Mouse (Mus musculus) embryo, embryonic 10.5 days (tissue): Measurements from ENCODE around the gene Chrnb1.
A peak's percentile ranks its signal among the peaks of the same experiment; 100 is the strongest.

ENCODE experiments used
- DNase-seq: peaks from one replicate; pipeline ENCODE4 v3.0.0-alpha.2; 2015; ENCODE audit warnings: low spot score

Gene Chrnb1

DNA sequence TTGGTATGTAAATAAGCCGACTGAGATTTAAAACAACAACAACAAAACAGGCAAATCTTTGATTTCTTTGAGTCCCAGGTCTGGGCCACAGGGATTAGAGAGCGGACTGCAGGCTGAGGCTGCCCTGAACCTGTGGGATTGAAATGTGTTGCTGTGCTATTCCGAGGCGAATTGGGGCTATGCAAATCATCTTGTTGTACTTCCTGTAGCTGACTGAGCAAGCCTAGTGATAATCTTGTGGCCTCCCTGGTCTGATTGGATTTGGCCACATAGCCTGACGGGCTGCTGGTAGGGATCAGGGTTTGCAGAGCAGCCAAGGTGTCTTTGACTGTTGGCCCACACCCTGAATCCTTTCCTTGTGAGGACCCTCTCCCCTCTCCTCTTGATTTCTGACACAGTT is 20.8 kb downstream of the Chrnb1 start:
- DNase-seq = no peak

DNA sequence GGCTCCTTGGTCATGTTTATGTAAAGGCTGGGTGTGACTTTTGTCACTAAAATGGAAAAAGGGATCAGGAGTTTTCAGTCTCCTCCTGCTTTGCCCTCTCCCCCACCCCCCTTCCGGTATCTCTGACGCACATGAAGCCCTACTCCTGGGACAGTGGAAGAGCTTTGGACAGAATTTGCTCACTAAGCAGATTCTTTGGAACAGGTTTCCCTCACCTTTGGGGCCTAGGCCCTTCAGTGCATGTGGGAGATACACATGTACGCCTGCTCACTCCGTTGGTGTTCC is 28.2 kb downstream of the Chrnb1 start:
- DNase-seq = no peak

DNA sequence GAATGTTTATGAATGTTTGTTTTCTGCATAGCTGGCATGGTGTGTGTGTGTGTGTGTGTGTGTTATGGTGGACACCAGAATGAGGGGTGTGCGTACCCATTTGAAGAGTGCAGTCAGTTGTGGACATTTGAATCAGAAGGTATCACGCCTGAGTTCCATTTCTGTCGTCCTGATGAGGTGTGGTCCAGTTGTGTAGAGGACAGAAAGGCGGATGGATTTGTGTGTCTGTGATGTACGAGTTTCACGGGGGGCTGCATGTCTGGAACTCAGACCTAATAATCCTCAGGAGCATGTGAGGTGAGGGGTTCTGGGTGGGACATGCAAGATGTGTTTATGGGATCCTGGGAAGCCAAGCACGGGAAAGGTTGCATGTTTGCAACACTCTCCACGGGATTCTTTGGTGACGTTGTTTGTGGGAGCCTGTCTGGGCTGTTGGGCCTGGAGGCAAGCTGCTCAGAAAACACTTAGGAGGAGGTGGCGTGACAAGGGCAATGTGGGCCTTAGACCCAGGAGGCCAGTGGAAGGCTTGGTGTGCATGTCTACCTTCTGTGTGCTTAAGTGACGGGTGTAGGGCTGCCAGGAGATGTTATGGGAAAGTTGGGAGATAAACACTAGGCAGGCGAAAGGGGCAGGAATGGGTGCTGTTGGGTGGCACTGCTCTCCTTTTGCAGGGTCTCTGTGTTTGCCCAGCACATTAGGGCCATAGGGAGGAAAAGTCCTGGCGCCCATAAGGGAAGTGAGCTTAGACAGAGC is 28.7 kb downstream of the Chrnb1 start:
- no peak for DNase-seq

DNA sequence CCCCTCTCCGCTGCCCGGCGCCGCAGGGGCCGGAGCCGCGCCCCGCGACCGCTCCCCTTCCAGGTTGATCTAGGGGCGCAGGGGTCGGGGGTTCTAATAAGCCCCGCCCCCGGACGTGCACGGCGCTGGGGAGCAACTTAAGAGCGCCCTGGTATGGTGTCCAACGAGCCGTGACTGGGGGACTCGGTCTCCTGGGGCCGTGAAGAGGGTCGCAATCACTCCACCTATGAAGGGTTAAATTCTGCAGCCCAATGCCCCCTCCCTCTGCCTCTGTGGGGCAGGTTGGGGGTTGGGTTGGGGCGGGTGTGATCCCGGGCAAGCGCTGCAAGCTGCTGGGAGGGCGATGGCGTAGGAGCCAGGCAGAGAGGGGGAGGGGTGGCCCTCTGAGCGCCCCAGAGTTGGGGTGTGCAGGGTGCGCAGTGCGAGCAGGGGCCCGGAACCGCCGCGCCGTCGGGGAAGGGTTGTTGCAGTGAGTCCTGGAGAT is 29.6 kb downstream of the Chrnb1 start:
- DNase-seq = peak; percentile 61

DNA sequence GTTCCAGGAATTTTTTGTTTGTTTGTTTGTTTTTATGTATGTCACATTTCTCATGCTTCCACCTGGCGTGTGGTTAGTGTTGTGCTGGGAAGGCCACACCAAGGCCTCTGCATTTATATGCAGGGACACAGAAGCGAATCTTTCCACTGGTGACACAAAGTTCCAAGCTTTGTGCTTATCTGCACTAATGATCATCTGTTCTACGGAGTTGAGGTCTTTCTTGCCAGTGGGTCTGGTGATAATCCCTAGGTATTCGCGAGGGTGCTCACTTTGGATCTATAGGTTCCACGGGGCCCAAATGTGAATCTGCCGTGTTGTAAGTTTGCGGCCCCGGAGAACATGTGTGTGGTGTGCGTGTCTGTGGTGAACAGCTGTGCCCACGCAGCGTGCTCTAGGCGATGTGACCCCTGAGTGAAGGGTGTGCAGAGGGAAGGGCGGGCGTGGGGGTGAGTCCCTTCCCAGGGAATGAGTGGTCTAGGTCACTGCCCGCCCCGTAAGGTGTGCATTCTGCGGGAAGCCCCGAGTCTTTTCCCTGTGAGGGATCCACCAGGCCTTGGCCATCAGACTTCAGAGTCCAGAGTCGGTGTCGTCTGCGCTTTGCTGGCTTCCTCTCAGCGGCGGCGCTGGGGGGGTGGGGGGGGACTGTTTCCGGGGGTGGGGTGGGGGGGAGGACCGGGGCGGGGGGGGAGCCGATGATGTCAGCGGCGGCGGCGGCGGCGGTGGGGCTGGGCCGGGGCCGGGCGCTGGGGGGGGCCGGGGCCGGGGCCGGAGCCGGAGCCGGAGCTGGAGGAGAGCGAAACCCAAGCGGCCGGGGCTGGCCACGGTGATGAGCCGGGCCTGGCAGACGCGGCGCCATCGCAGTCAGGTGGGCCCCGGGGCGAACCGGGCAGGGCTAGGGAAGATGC is 30.3 kb downstream of the Chrnb1 start, which contains the start of gene Zbtb4:
Zbtb4 (plus strand) TSS at position 692 of the 905 bp plus-strand sequence.
- peak; percentile 39 for DNase-seq

DNA sequence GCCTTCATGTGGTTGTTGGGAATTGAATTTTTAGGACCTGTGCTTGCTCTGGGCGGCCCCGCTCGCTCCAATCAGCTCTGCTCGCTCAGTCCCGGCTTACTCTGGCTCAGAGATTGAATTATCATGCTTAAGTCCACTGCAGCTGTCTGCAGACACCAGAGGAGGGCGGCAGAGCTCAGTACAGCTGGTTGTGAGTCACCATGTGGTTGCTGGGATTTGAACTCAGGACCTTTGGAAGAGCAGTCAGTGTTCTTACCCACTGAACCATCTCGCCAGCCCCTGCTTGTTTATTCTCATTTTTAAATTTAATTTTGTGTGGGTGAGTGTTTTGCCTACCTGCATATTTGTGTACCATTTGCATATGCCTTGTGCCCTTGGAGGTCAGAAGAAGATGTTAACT is 32.2 kb downstream of the Chrnb1 start:
- no peak for DNase-seq

DNA sequence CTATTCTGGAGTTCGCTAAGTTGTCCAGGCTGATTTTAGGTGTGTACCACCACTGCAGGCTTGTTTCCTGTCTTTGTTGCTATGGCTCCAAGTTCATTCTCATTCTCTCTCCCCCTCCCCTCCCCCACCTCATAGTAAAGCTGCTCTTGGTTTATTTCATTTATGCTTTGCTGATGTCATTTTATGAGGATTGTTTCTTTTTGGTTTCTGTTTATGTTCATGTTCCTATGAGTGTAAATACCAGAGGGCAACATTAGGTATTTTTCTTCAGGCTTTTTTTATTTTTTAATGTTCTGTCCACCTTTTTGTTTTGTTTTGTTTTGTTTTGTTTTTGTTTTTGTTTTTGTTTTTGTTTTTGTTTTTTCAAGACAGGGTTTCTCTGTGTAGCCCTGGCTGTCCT is 33.9 kb downstream of the Chrnb1 start, which contains the start of gene Slc35g3:
Slc35g3 (minus strand) TSS at position 101 of the 400 bp plus-strand sequence.
- no peak for DNase-seq

DNA sequence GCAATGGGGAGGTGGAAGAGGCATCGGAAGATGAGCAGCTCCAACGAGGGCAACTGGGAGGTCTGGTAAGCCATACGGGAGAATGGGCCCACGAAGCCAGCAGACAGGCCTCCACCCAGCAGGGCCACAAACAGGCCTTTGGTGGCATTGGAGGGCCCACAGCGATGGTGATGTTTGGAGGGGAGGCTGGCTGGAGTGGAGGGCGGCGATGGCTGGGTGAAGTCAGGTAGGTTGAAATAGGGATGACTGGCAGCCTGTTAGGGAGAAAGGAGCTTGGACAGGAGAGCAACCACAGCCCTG is 34.9 kb downstream of the Chrnb1 start:
- no peak for DNase-seq

DNA sequence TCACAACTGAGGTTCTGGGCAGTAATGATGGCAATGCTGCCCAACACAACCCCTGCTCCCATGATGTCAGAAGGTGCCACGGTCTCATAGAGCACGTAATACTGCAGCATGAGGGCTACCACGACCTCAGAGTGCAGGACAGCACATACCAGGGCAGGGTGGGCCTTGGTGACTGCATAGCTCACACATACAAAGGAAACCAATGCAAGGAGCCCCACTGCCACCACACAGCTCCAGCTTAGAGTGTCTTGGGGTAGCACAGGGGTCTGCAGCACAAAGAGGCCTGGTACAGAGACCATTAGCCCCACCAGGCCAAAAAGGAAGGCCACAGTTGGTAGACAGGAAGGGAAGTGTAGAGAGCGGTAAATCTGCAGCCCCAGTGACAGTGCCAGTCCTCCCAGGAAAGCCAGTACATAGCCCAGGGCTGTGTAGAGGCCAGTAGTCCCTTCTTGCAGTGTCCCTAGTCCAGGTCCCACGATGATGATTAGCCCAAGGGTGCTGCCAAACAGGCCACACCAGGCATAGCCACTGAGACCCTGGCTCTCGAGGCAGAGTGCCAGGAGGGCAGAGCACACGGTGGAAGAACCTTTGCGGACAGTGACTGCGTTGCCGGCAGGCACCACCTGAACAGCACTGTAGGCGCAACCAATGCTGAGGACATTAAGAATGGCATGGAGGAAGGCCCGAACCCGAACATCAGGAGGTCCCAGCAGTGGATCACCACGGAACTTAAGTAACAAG is 35.4 kb downstream of the Chrnb1 start:
- no peak for DNase-seq

DNA sequence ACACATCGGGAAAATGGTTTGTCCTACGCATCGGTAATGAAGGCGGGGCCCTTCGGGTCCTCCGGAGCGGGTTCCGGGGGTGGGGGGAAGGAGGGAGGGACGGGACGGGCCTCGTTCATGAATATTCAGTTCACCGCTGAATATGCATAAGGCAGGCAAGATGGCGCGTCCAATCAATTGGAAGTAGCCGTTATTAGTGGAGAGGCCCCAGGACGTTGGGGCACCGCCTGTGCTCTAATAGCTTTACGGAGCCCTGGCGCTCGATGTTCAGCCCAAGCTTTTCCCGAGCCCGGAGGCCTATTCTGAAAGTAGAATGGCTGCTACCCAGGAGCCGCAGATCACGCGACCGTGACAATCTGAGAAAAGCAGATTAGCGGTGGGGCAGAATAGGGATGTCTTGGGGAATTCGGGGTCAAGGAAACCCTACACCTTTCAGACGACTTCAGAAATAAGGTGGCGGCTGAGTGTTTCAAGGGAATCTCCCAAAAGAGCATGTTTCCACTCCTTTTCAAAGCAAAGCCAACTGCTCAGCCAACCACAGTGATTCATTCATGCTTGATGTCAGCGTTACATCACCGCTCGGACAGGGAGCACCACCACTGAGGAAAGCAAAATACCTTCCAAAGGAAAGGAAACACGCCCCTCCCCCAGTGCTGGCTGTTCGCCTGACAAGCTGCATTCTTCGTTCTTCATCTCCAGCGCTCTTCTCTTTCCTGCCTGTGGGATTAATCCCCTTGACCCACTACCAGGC is 36.6 kb downstream of the Chrnb1 start:
- peak; percentile 96 for DNase-seq

DNA sequence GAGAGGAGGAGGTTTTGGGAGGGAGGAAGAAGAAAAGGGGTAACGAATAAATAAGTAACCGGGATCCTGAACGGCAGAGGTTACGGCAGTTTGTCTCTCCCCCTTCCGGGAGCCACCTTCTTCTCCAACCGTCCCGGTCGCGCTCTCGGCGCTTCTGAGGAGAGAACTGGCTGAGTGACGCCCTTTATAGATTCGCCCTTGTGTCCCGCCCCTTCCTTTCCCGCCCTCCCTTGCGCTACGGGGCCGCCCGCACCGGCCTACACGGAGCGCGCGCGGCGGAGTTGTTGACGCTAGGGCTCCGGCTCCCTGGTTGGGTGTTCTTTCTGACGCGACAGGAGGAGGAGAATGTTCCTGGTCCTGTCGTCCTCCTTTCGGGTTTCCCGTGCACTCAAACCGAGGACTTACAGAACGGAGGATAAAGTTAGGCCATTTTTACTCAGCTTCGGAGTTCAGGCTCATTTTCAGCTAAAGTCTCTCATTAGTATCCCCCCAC is 37.2 kb downstream of the Chrnb1 start, which contains the start of gene Polr2a:
Polr2a (minus strand) TSS at position 160 of the 493 bp plus-strand sequence.
- DNase-seq = peak; percentile 98

DNA sequence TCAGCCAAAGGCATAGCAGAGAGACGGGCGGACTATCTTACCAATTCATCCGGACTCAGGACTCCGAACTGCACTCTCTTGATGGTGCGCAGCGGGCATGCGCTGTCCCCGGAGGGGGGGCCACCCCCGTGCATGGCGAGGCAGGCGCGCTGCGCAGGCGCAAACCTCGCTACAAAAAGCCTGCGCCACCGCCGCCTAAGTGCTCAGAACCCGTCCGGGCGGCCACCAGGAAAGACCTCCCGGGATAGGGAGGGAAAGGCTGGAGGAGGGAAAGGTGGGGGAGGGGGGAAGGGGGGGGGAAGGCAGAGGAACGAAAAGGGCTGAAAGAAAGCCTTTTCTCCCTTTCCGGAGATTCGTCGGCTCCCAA is 37.7 kb downstream of the Chrnb1 start:
- DNase-seq = peak; percentile 94

DNA sequence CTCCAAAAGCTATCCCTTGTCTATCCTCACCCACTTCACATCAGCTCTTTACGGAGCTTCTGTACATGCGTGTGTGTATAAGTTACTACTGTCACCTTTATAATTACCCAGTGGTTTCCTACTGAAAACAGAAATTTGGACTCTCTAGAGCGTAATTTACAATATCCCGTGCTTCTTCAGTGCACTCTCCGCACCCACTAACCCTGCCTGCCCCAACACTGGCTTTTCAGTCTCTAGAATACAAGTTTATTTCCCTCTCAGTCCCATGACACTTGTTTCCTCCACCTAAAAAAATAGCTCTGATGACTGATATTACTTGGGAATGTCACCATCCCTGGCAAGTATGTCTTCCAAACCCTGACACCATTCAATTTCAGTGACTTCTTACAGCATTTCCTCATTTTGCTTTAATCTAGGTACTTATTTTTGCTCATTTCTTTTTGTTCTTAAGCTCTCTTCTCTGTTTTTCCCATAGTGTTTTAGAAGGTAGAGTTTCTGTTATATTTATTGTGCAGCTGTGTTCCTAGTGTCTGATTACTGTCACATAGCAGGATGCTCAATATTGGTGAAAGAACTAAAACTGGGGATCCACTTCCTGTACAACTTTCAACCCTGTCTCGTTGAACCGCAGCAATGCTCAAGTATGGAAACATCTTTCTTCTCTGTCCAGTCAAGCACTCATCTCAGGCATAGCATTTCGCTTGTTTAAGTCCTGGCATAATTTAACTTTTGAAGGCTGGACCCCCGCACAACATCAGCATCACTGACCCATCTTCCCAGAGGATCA is 38.2 kb downstream of the Chrnb1 start:
- no peak for DNase-seq

DNA sequence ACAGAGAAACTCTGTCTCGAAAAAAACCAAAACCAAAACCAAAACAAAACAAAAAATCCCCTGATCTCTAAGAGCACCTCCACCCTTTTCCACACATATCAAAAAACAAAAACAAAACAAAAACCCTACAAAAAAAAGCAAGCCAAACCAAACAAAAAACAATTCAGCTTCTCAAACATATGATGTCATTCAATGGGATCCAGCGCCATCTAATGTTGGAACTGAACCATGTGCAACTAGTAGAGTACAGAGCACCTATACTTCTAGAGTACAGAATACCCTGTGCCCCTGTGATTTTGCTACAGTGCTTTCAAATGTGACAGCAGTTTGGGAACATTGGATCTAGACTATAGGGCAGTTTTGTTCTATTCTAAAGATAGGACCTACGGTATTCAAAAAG is 41.0 kb downstream of the Chrnb1 start:
- DNase-seq = peak; percentile 77

DNA sequence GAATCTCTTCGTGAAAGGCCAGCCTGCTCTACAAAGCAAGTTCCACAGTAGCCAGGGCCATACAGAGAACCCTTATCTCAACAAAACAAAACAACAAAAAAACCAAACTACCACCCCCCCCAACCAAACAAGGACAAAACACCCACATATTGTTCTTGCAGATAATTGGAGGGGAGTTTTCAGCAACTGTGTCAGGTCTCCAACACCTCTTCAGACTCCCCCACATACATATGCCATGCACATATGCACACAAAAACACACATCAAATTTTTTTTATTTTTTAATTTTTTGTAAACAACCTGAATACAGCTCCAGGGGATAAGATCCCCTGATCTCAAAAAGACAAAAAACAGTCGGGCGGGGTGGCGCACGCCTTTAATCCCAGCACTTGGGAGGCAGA is 41.5 kb downstream of the Chrnb1 start:
- no peak for DNase-seq

DNA sequence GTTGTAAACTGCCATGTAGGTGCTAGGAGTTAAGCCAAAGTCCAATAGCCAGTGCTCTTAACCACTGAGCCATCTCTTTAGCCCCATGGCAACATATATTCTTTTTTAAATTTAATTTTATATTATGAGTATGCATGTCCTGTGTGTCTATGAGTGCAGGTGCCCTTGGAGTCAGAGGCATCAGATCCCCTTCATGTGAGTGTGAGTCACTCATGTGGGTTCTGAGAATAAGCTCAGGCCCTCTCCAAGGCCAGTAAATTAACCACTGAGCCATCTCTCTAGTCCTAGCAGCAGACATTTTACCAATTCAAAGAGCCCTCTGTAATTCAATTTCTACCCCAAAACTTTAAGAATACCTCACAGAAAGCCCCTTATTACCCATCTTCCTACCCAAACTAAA is 43.1 kb downstream of the Chrnb1 start:
- no peak for DNase-seq

DNA sequence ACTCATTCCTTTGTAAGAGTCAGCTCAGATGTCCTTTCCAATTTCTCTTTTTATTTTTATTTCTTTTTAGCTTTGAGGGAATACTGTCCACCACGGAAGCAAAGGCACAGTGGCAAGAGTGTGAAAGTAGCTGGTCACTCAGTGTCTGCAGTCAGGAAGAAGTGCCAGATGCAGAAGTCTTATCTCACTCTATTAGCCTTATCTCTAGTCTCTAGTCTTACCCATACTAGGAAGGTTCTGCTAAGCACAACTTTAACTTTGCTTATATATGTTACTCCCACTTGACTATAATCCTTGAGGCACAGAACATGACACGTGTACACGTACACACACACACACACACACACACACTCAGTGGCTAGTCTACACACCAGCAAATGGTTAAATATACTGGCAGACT is 44.1 kb downstream of the Chrnb1 start:
- DNase-seq = no peak
